Mouse (Mus musculus) hindbrain, embryonic 10.5 days (tissue): ENCODE data around the gene Fscn1. TPM values are rescaled to one million over a fixed set of nuclear protein-coding genes. Genes with fewer than 3 reads are reported as not detected.
A peak's percentile ranks its signal among the peaks of the same experiment; 100 is the strongest.

Experiments
- DNase-seq: peaks from one replicate; pipeline ENCODE4 v3.0.0-alpha.2; 2017; ENCODE audit warnings: low spot score
- H3K27ac ChIP-seq: fragments of 300-500 bp; sonication (generic); 2 replicates; pipeline ENCODE4 v1.5.1; 2016; ENCODE audit warnings: mild to moderate bottlenecking, moderate library complexity
- H3K27me3 ChIP-seq: fragments of 300-500 bp; sonication (generic); 2 replicates; pipeline ENCODE4 v1.6.1; 2016; ENCODE audit warnings: mild to moderate bottlenecking; ENCODE audit not compliant: poor library complexity, insufficient read depth, severe bottlenecking
- H3K36me3 ChIP-seq: fragments of 300-500 bp; sonication (generic); 2 replicates; pipeline ENCODE4 v1.6.1; 2016; ENCODE audit warnings: mild to moderate bottlenecking, moderate library complexity
- H3K4me1 ChIP-seq: fragments of 300-500 bp; sonication (generic); replicated peaks from 2 replicates; pipeline ENCODE4 v1.6.1; 2016; ENCODE audit warnings: mild to moderate bottlenecking
- H3K4me3 ChIP-seq: fragments of 300-500 bp; sonication (generic); 2 replicates; pipeline ENCODE4 v1.5.1; 2016; ENCODE audit warnings: mild to moderate bottlenecking, moderate library complexity
- H3K9me3 ChIP-seq: fragments of 300-500 bp; sonication (generic); 2 replicates; pipeline ENCODE4 v1.6.1; 2016; ENCODE audit warnings: mild to moderate bottlenecking, moderate library complexity
- WGBS: fragments of 180-500 bp; shearing (Covaris S2); methylation state at CpG from one replicate; pipeline ENCODE4 v1.1.7; 2016; 5-methylcytosine and 5-hydroxymethylcytosine counted together
- polyA plus RNA-seq: library from polyadenylated mRNA; unstranded; fragments of >200 nt; fragmentation: Nextera tagmentation; extraction: Ambion mirVana; gene quantifications from 2 replicates; pipeline ENCODE4 v1.2.1, GENCODE M21; 2016

Fscn1 gene
- polyA plus RNA-seq, 1 experiment from 2014 or later = 846 TPM

DNA sequence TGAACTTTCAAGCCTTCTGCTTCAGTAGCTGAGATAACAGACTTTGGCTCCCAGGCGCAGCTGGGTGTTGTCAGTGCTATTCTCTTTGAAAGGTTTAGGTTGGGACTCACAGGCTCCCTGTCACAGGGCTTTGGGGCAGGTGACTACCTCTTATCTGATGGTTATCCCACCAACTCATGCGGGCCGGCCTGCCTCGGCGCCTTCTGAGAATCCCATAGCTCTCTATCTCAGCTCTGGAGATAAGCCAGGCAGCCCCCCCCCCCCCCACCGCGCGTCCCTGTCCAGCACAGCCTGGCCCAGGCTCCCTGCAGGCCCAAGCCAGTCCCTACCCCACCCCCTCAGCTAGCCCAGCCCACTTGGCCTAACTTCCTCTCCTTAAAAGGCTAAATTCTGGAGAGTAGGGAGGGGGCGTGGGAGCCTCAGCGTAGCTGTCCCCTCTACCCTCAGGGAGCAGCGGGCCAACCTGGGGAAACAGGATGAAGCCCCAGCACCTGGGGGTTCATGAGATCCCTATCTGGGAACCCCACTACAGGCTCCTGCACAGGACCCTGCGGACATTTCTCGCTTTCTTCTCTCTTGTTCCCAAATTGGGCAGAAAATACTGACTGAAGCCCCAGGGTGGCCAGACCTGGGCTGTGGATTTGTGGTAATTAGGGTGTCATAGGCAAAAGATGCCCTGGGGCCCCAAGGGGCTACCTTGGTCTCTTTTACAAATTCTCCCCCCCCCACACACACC, 33.8 kb upstream of the Fscn1 start:
- DNase-seq = peak; percentile 52
- WGBS = 14% methylated on average over 13 of the region's 13 CpGs
- Histone ChIP-seq H3K27ac (peak overlapping the region; percentile 78), H3K27me3 (peaks cover 21% of the 10 kb centered on the region), H3K36me3 (no peaks in the 10 kb centered on the region), H3K9me3 (no peaks in the 10 kb centered on the region), H3K4me3 (peak overlapping the region; percentile 20; the same call in 1 of the 2 replicates), H3K4me1 (peaks cover 33% of the 10 kb centered on the region)

DNA sequence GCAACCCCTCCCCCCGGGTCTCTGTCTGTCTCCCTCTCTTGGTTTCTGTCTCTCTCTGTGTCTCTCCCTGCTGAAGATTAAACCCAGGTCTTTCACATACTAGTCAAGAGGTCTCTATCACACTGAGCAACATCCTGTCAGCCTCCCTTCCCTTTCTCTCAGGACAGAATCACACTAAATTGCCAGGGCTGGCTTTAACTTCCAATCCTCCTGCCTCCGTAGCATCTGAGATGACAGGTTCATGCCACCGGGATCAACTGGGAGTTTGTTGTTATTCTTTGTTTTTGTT, 33.3 kb upstream of the Fscn1 start:
- peaks cover 21% of the 10 kb centered on the region for H3K27me3 ChIP-seq
- WGBS = 47% methylated on average over 3 of the region's 3 CpGs

DNA sequence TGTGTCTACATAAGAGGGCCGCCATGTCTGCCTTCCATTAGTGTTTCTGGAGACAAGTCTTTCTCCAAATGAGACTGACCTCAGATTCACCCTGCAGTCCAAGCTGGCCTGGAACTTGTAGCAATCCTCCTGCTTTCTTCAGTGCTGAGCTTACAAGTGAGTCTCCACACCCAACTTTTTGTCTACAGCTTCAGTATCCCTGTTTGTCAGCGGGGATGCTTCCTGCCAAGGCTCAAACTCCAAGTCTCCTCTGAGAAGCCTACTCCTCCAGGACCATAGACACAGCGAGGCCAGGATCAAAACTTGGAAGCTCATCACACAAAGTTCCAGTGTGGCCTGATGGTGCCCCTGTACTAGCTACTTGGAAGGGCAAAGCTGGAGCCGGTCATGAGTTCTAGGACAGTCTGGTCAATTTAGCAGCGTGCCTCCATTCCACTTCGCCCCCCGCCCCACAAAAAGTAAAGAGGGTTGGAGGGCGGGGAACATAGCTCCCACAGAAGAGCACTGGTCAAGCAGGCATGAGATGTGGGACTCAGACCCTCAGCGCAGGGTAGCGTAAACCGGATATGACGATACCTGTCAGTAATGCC, 32.7 kb upstream of the Fscn1 start:
- Histone ChIP-seq H3K27me3 (peaks cover 21% of the 10 kb centered on the region), H3K27ac (peak overlapping the region; percentile 78; the same call in 1 of the 2 replicates), H3K4me1 (peaks cover 38% of the 10 kb centered on the region), H3K4me3 (no peak overlapping the region), H3K9me3 (no peaks in the 10 kb centered on the region), H3K36me3 (no peaks in the 10 kb centered on the region)
- 94% methylated on average over 12 of the region's 12 CpGs for WGBS
- DNase-seq = no peak

More for the DNA sequence above, 33.3 kb upstream of the Fscn1 start:
- Histone ChIP-seq H3K4me1 (peaks cover 34% of the 10 kb centered on the region), H3K36me3 (no peaks in the 10 kb centered on the region), H3K9me3 (no peaks in the 10 kb centered on the region), H3K27ac (peak overlapping the region; percentile 78; the same call in 1 of the 2 replicates), H3K4me3 (0 out of 2 replicates have a peak overlapping the region, but pooled peaks have one; percentile 20)
- no peak for DNase-seq

DNA sequence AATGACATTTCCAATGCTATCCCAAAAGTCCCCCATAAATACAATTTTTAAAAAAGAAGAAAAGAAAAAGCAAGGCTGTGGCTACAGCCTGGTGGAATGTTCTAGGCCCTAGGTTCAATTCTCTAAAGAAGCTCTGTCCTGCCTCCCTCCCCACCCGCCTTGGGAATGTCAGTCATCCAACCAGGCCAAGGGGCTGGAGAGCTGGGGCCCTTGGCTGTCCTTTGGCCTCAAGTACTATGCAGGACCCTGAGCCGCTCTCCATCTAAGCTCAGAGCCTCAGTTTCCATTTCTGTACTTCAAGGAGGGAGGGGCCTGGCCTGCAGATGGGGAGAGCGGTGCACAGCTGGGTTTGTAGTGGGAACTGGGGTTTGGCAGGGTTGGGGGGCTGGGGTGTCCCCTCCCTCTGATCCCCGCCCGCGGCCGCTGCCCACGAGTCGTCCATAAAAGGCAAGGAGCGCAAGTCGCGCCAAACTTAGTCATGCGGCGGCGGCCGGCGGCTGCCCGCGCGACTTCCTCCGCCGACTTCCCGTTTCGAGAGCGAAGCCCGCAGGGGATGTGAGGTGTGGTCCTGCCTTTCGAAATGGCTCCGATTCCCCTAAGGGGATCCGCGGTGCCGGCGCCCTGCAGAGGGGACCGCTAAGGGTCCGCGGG, 31.3 kb upstream of the Fscn1 start:
- 4% methylated on average over 35 of the region's 35 CpGs for WGBS

DNA sequence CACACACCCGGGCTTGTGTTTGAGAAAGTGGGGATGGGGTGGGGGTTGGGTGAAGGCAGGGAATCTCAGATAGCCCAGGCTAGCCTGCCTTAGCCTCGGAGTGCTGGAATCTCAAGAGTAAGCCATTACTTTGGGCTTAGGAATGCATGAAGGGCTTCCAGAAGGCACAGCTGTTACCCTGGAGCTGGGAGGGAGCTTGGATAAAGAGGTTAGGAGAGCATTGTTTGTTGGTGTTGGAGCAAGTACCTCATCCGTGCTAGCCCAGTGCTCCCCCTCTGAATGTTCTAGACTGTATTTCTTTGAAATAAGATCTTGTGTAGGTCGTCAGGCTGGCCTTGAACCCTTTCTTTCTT, 30.8 kb upstream of the Fscn1 start:
- Histone ChIP-seq H3K9me3 (no peaks in the 10 kb centered on the region), H3K4me1 (peaks cover 37% of the 10 kb centered on the region), H3K27me3 (peaks cover 21% of the 10 kb centered on the region), H3K27ac (peak overlapping the region; percentile 92), H3K36me3 (no peaks in the 10 kb centered on the region), H3K4me3 (peak overlapping the region; percentile 54)
- 17% methylated on average over 4 of the region's 4 CpGs for WGBS
- no peak for DNase-seq

More for the DNA sequence above, 31.3 kb upstream of the Fscn1 start:
- Histone ChIP-seq H3K36me3 (no peaks in the 10 kb centered on the region), H3K4me1 (peaks cover 38% of the 10 kb centered on the region), H3K27ac (peak overlapping the region; percentile 92), H3K27me3 (peaks cover 21% of the 10 kb centered on the region), H3K4me3 (peak overlapping the region; percentile 54), H3K9me3 (no peaks in the 10 kb centered on the region)
- peak; percentile 74 for DNase-seq

DNA sequence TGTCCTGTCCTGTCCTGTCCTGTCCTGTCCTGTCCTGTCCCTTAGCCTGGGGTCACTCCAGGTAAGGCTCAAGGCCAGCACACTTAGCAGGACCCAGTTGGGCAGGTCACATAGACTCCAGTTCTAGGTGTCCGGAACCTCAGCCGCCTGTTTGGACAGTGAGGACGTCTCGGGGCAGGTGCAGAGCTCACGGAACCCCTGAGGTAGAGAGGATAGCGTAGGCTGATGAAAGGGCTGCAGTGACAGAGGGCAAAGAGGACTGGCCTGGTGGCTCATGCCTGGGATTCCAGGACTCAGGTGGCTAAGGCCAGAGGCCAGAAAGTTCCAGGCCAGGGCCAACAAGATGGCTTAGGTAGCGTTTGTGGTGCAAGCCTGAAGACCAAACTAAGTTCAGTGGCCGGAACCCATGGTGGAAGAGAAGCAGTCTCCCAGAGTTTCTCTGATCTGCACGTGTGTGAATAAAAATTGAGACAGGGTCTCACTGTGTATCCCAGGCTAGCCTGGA, 28.9 kb upstream of the Fscn1 start:
- DNase-seq = no peak
- Histone ChIP-seq H3K27me3 (peaks cover 21% of the 10 kb centered on the region), H3K27ac (peak overlapping the region; percentile 53), H3K4me3 (no peak overlapping the region), H3K36me3 (no peaks in the 10 kb centered on the region), H3K9me3 (no peaks in the 10 kb centered on the region), H3K4me1 (peaks cover 33% of the 10 kb centered on the region)
- WGBS = 89% methylated on average over 9 of the region's 9 CpGs

DNA sequence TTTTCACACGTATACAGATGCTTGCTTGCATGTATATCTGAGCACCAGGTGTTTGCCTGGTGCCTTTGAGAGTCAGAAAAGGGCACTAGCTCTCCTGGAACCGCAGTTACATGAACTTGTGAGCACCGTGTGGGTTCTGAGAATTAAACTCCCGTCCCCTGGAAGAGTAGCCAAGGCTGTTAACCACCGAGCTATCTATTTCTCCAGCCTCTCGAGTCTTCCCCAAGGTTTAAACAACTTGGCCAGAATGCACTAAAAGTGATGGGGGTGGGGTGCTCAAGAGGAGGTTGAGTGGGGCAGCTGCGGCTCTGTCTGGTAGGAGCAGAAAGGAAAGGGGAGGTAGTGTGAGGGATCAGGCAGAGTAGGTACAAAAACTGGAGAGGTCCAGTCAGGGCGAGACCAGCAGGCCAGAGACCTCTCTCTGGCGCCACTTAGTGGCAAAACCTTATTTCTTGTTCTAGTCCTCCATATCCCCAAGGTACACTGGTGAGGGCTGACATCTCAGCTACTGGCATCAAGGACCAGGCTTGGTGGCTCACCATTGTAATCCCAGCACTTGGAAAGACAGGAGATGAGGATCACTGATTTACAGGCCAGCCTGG, 28.0 kb upstream of the Fscn1 start:
- DNase-seq = peak; percentile 67
- 35% methylated on average over 9 of the region's 9 CpGs for WGBS
- Histone ChIP-seq H3K36me3 (no peaks in the 10 kb centered on the region), H3K27me3 (peaks cover 21% of the 10 kb centered on the region), H3K4me3 (no peak overlapping the region), H3K27ac (peak overlapping the region; percentile 73), H3K9me3 (no peaks in the 10 kb centered on the region), H3K4me1 (peaks cover 29% of the 10 kb centered on the region)

DNA sequence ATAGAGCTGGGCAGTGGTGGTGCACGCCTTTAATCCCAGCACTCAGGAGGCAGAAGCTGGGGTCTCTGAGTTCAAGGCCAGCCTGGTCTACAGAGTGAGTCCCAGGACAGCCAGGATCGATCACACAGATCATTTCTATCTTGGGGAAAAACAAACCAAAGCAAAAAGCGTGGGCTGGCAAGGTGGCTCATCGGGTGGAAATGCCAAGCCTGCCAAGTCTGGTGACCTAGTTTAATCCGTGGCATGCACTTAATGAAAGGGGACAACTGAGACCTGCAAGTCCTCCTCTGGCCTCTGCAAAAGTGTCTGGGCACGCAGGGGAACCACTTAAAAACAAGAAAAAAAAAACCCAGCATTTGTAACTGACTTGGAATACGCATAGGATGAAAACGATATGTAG, 27.4 kb upstream of the Fscn1 start:
- DNase-seq = no peak
- no peaks in the 10 kb centered on the region for H3K9me3 ChIP-seq
- no peak overlapping the region for H3K4me3 ChIP-seq
- 80% methylated on average over 8 of the region's 8 CpGs for WGBS
- H3K27me3 ChIP-seq = peaks cover 18% of the 10 kb centered on the region
- H3K36me3 ChIP-seq = no peaks in the 10 kb centered on the region
- peaks cover 26% of the 10 kb centered on the region for H3K4me1 ChIP-seq
- no peak overlapping the region for H3K27ac ChIP-seq

DNA sequence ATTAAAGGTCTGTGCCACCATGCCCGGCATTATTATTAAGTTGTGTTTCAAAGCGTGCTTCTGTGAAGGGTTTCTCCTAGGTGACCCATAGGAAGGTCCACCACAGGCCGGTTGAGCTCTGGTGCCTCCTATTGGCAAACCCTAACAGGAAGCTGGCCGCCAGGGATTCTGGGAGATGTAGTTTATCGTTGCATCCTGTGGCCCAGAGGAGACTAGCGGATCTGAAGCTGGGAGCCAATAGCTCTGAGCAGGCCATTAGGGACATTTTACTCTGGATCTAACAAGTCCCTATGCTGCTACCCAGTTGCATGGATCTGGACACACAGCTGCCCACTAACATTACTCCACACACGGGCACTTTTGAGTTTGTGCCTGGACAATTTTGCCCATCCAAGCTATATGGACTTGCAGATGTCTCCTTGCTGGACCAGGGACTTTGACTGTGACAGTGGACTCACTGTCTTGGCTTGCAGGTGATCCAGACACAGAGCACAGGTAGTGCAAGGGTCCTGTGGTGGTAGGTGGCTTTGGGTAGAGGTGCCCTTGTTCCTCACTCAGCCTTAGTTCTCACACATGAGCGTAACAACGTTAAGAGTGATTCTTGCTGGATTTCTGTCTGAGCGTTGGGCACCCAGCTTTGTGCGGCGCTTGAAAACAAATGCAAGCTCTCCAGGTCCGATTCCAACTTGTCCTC, 24.4 kb upstream of the Fscn1 start:
- 18% methylated on average over 13 of the region's 13 CpGs for WGBS
- peak; percentile 87 for DNase-seq
- Histone ChIP-seq H3K27me3 (no peaks in the 10 kb centered on the region; the same call in 1 of the 2 replicates), H3K4me1 (peaks cover 22% of the 10 kb centered on the region), H3K9me3 (0 out of 2 replicates have a peak, but pooled peaks cover under 1% of the 10 kb centered on the region), H3K4me3 (peak overlapping the region; percentile 41), H3K36me3 (no peaks in the 10 kb centered on the region), H3K27ac (peak overlapping the region; percentile 79)

DNA sequence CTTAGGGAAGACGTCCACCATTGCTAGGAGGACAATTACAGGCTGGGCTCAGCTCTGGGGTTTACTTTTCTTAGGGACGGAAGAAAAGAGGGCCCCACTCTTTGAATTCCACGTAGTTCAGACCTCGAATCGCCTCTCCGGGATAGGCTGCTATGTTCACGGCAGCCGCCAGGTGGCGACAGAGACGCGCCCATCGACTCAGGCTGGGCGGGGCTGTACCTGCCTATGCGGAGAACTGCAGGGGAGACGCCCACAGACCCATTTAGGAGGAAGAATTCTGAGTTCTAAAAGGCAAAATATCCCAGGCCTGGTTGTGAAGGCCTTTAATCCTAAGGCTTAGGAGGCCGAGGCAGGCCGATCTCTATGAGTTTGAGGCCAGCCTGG, 23.8 kb upstream of the Fscn1 start:
- H3K36me3 ChIP-seq = no peaks in the 10 kb centered on the region
- H3K4me3 ChIP-seq = peak overlapping the region; percentile 41
- 4% methylated on average over 17 of the region's 17 CpGs for WGBS
- H3K4me1 ChIP-seq = peaks cover 22% of the 10 kb centered on the region
- no peaks in the 10 kb centered on the region; the same call in 1 of the 2 replicates for H3K27me3 ChIP-seq
- 0 out of 2 replicates have a peak, but pooled peaks cover 3% of the 10 kb centered on the region for H3K9me3 ChIP-seq
- DNase-seq = peak; percentile 88
- H3K27ac ChIP-seq = peak overlapping the region; percentile 79

DNA sequence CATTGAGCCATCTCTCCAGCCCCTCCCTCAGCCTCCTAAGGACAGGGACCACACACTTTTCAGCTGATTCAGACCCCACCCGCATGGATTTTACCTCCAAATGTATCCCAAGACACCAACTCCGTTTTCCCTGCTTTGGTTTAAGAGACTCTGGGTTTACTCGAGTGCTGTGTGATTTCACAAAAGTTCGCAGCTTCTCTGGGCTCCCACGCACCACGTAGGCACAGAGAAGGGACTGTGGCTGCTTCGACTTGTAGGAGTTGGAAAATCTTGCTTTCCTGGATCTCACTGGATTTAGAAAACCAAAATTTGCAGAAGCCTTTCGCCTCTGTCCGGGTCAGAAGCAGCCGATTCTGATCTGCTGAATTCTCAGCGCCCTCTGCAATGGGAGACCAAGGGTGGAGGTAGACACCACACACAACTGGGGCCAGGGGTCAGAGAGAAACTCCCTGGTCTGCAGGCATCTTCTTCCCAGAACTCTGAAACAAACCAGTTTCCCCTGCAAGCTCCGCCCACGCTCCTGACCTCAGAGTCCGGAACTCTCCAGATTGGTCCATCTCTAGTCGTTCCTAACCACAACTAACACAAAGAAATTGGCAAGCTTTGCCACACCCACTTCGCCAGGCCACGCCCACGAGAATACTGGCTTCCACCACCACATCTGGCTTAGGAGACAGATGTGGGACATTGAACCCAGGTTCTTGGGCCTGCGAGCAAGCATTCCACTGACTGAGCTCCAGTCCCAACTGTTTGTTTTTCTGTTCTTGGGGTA, 22.0 kb upstream of the Fscn1 start:
- H3K36me3 ChIP-seq = no peaks in the 10 kb centered on the region
- H3K9me3 ChIP-seq = 0 out of 2 replicates have a peak, but pooled peaks cover 3% of the 10 kb centered on the region
- H3K4me3 ChIP-seq = no peak overlapping the region
- peaks cover 22% of the 10 kb centered on the region for H3K4me1 ChIP-seq
- peak overlapping the region; percentile 43; the same call in 1 of the 2 replicates for H3K27ac ChIP-seq
- peak; percentile 44 for DNase-seq
- 35% methylated on average over 19 of the region's 19 CpGs for whole genome bisulfite sequencing
- no peaks in the 10 kb centered on the region for H3K27me3 ChIP-seq
